Mouse (Mus musculus) cerebellum, adult 2 months (tissue): Measurements from ENCODE around the gene Cxcr6. TPM values are rescaled to one million over a fixed set of nuclear protein-coding genes. Genes with fewer than 3 reads are reported as not detected.
"Not testable (repeated sequence)": the region's sequence is repeated elsewhere in the genome, so short reads cannot be mapped to it uniquely, and the experiment has no call there.

Experiments used
- DNase-seq, 2 experiments: peaks; one replicate each; pipeline ENCODE4 v3.0.0; 2021
- H3K27ac ChIP-seq: fragments of 200-500 bp; 2 replicates; pipeline ENCODE4 v1.5.1; 2012; ENCODE audit warnings: low read length, control low read depth, inconsistent platforms; ENCODE audit not compliant: insufficient read depth
- H3K27me3 ChIP-seq: fragments of 200-500 bp; 2 replicates; pipeline ENCODE4 v1.6.1; 2012; ENCODE audit warnings: inconsistent platforms, mild to moderate bottlenecking, low read length, moderate library complexity; ENCODE audit not compliant: control insufficient read depth, insufficient read depth
- H3K4me1 ChIP-seq: fragments of 200-500 bp; 2 replicates; pipeline ENCODE4 v1.6.1; 2011; ENCODE audit warnings: low read length; ENCODE audit not compliant: control insufficient read depth, insufficient read depth
- H3K4me3 ChIP-seq: fragments of 200-500 bp; replicated peaks from 2 replicates; pipeline ENCODE3; 2011; ENCODE audit warnings: mild to moderate bottlenecking, low read depth, low read length, control low read depth; ENCODE audit not compliant: insufficient read depth
- CTCF ChIP-seq: fragments of 200-500 bp; IDR thresholded peaks from 2 replicates; pipeline ENCODE4 v1.5.1; 2011; ENCODE audit warnings: low read depth, mild to moderate bottlenecking, control low read depth, low read length, moderate library complexity, borderline replicate concordance; ENCODE audit not compliant: insufficient read depth
- POLR2A ChIP-seq: fragments of 200-500 bp; IDR thresholded peaks from 2 replicates; pipeline ENCODE4 v1.6.1; 2011; ENCODE audit warnings: low read length, control low read depth, borderline replicate concordance; ENCODE audit not compliant: insufficient read depth
- WGBS: fragments of 180-500 bp; shearing (Covaris S2); methylation state at CpG from one replicate; pipeline ENCODE4 v1.1.7; 2018; 5-methylcytosine and 5-hydroxymethylcytosine counted together
- polyA plus RNA-seq: library from polyadenylated mRNA; depleted of rRNA; stranded (reverse); fragments of >200 nt; gene quantifications from 2 replicates; pipeline ENCODE4 v1.2.3, GENCODE M21; 2012

Cxcr6 gene
- polyA plus RNA-seq, 1 experiment = 0.07 TPM

DNA sequence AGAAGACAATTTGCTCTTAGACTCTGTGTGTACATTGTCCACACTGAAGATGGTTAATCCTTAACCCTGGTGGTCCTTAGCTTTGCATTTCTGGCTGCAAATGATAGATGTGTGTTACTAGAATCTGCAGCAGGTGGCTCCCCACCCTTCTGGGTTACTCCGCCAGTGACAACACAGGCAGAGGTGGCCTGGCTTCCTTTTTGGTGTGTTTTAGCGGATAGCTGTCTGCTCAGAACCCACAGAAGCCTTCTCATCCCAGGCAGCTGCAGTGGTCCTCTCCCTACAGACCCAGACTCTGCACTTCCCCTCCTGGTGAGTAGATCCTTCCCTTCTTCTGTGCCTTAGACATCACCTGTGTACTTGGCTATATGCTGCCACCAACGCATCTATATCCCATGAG lies 39.3 kb upstream of the Cxcr6 start:
- DNase-seq = no peak
- no peaks in the 10 kb centered on the region for H3K27me3 ChIP-seq
- H3K4me3 ChIP-seq = no peak overlapping the region
- no peak for TF ChIP-seq POLR2A
- TF ChIP-seq CTCF = no peak
- no peak overlapping the region for H3K27ac ChIP-seq
- WGBS = 85% methylated on average over 3 of the region's 3 CpGs
- no peaks in the 10 kb centered on the region; the same call in 1 of the 2 replicates for H3K4me1 ChIP-seq

DNA sequence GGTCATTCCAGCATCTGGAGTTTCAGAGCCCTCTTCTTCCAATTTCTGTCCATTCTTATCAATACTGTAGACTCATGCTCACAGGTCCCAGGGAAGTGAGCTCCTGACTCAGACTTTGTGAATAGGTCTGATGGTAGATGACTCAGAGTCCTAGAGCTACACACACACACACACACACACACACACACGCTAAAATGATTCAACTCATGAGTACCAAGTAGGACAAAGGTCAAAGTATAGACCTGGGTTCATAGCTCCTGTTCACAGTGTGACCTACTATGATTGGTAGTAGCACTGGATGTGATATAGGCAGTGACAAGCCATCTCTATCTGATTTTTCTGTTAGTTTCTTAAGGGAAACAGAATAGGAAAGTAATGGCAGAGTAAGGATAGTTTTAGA lies 37.8 kb upstream of the Cxcr6 start:
- Histone ChIP-seq H3K27me3 (no peaks in the 10 kb centered on the region), H3K27ac (no peak overlapping the region), H3K4me3 (no peak overlapping the region), H3K4me1 (no peaks in the 10 kb centered on the region; the same call in 1 of the 2 replicates)
- DNase-seq = no peak
- 79% methylated on average over 1 of the region's 1 CpGs for WGBS
- no peak for TF ChIP-seq POLR2A
- TF ChIP-seq CTCF = no peak

DNA sequence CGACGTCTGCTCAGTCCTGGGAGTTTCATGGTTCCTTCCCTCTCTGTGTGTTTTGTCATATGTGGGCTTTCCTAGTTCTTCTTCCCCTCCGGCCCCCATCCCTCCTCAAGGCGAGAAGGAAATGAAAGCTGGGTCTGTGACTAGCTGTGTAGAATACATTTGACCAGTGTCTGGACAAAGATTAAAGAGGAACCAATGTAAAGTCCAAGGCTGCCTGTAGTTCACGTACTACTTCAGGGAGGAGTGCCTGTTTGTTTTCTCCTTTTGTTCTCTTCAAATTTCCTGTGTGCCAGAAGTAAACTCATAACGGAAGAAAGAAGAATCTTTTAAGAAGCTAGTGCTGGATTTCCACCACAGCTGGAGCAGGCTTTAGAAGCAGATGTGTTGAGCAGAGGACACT lies 36.7 kb upstream of the Cxcr6 start:
- DNase-seq = no peak
- TF ChIP-seq CTCF = no peak
- no peak for TF ChIP-seq POLR2A
- 75% methylated on average over 6 of the region's 6 CpGs for WGBS
- Histone ChIP-seq H3K4me3 (no peak overlapping the region), H3K27ac (no peak overlapping the region), H3K4me1 (no peaks in the 10 kb centered on the region), H3K27me3 (no peaks in the 10 kb centered on the region)

DNA sequence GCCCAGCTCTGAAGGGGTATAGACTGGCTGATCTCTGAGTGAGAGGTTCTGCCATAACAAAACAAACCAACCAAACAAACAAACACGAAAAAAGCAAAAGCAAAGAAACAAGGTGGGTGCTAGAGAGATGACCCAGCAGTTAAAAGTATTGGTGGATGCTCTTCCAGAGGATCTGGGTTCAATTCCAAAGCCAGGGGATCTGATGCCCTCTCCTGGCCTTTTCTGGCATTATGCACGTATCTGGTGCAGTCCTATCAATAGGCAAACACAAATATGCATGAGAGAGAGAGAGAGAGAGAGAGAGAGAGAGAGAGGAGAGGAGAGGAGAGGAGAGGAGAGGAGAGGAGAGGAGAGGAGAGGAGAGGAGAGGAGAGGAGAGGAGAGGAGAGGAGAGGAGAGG lies 33.0 kb upstream of the Cxcr6 start:
- not testable (repeated sequence) for H3K27ac ChIP-seq, H3K4me1 ChIP-seq, H3K4me3 ChIP-seq, DNase-seq, H3K27me3 ChIP-seq
- 39% methylated on average over 2 of the region's 2 CpGs for WGBS

DNA sequence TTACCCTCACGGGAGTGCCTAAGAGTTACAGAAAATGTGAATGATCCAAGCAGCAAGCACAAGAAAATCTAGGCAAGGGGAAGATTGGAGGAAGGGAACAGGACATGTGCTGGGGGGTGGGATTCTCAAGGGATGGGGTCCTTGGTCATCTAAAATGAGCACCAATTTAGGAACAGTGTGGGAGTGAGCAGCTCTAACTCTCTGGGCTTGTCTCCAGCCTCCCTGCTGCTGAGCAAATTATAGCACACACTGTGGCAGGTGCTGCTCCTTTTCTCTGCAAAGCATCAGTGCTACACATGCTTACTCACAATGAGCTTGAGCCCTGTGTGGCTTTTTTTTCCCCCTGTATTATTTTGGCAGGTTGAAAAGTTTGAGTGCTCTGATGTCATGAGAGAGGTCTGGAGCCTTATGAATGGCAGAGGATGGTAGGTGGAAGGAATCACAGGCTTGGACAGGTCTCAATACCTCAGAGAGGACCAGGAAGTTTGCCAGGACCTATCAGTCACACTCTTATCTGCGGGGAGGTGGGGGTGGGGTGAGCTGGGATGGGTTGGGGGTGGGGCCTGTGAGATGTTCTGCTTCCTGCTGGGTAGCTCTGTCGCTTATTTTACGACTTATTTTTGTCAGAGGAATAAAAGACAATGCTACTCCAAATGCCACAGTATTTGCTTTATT lies 17.3 kb upstream of the Cxcr6 start:
- 26% methylated on average over 4 of the region's 4 CpGs for WGBS
- peak in 1 of 2 experiments; percentile 19 for DNase-seq
- TF ChIP-seq CTCF (no peak), POLR2A (no peak)
- Histone ChIP-seq H3K27me3 (no peaks in the 10 kb centered on the region; the same call in 1 of the 2 replicates), H3K4me3 (no peak overlapping the region), H3K4me1 (peaks cover 2% of the 10 kb centered on the region; the same call in 1 of the 2 replicates), H3K27ac (no peak overlapping the region)

DNA sequence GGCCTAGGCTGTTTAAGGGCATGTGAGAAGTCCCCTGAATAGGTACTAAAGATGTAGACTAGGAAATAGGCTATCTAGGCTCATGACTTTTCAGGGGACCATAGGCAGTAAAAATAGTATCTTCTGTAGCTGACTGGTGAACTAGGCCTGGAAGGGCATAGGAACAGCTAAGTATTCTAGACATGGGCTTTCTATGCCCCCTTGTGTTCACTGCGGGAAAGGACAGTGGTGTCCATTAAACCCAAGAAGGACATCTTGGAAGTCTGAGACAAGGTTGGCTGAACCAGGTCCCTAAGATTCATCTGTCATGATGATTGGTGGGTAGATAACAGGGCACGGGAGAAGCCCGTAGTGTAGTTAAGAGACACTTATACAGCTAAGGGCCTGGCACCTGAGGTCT lies 10.1 kb upstream of the Cxcr6 start:
- WGBS = 81% methylated on average over 3 of the region's 3 CpGs
- DNase-seq = peak; percentile 21 to 32
- Histone ChIP-seq H3K27ac (no peak overlapping the region), H3K4me1 (no peaks in the 10 kb centered on the region), H3K27me3 (no peaks in the 10 kb centered on the region; the same call in 1 of the 2 replicates), H3K4me3 (no peak overlapping the region)
- TF ChIP-seq POLR2A (no peak), CTCF (peak; percentile 50; the same call in 1 of the 2 replicates)

DNA sequence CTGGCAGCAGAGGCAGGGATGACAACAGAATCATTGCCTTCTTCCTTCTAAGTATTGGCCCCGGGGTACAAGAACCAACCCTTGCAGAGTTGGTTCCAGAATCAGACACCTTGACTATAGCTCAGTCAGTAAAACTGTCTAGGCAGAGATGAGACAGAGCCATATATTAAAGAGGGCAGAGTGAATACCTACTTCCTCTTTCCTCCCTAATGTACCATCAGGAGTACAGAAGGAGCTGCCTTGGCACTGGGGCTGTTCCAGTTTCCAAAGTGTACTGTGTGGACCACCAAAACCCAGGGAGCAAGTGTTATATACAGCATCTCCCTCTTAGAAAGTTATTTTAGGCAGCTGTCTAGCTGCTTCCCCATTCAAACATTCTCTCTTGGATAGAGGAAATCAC lies 4.7 kb upstream of the Cxcr6 start:
- no peaks in the 10 kb centered on the region for H3K4me1 ChIP-seq
- no peak for TF ChIP-seq POLR2A
- no peak for TF ChIP-seq CTCF
- no peaks in the 10 kb centered on the region for H3K27me3 ChIP-seq
- no peak overlapping the region for H3K4me3 ChIP-seq
- H3K27ac ChIP-seq = no peak overlapping the region
- 83% methylated on average over 1 of the region's 1 CpGs for WGBS
- DNase-seq = no peak

DNA sequence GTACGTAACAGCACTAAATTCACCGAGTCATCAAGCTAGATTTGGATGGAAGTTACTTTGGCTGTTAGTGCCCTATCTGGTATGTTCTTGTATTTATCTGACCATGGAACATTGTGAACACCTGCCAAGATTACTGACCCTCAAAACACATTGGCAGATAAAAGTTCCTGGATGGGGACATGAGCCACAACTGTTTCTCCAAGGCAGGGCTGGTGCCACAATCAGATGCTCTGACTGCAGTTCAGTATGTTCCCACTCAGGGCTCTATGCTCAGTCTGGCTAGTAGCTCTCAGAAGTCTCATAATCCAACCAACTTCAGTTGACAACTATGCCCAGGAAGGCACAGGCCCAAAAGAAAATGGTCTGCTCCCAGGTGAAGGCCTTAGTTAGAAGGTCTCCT lies 3.9 kb upstream of the Cxcr6 start:
- WGBS = 92% methylated on average over 2 of the region's 2 CpGs
- no peak for DNase-seq

More for the DNA sequence above, 3.9 kb upstream of the Cxcr6 start:
- Histone ChIP-seq H3K4me1 (no peaks in the 10 kb centered on the region), H3K4me3 (no peak overlapping the region), H3K27me3 (no peaks in the 10 kb centered on the region), H3K27ac (no peak overlapping the region)
- TF ChIP-seq POLR2A (no peak), CTCF (no peak)
